ENCODE assay signal across 10 mouse cellular contexts in the genomic region with DNA sequence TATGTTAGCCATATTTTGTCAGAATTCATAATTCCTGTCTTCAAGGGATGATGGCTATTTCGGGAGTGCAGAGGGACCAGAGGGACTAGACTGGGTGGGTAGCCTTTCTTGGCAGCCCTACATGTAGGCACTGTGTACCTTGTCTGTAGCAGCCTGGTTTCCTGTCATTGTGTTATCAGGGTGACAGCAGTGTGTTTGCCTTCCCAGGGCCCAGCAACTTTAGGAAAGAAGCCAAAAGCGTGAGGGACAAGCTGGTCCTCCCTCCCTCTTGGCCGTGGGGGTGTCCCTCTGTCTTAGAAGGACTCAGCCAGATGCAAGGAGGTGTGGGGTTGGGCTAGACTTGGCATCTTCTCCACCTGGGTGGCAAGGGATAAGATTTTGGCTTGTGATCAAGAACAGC.
A peak's percentile ranks its signal among the peaks of the same experiment; 100 is the strongest.
DNase-seq lines count a peak whose midpoint lies in the region; ATAC-seq lines count a peak whose summit lies in the region.
"Had no signal": no experiment of that assay in that cellular context is flagged by ENCODE, and none has a peak within 500 bp of the region (broad histone marks: within the 10 kb centered on the region; RNA-seq: fewer than 3 reads in every experiment).

No protein-coding gene starts in this region.

- H3K27ac ChIP-seq in heart, embryonic 14.5 days (replicated peaks in 1 of 2; ENCODE audit: control insufficient read depth in 1 of 2, insufficient read depth in 1 of 2, low read depth in 2 of 2, low read length in 2 of 2) = peak overlapping the region; percentile 31 to 64; a peak in 3 of 4 replicates
- H3K27ac ChIP-seq in kidney, embryonic 16.5 days (ENCODE audit: low read length) = peak overlapping the region; percentile 60; the same call in 1 of the 2 replicates
- H3K27ac ChIP-seq: embryonic facial prominence, embryonic 13.5 days; macrophage had no signal

- no peak overlapping the region for H3K4me2 ChIP-seq in heart, embryonic 14.5 days (ENCODE audit: low read length)
- no peak overlapping the region for H3K4me2 ChIP-seq in kidney, embryonic 16.5 days (replicated peaks; ENCODE audit: low read depth, low read length)
- H3K4me2 ChIP-seq: embryonic facial prominence, embryonic 13.5 days had no signal

- H3K9ac ChIP-seq in heart, embryonic 14.5 days (ENCODE audit: low read length) = no peak overlapping the region
- no peak overlapping the region for H3K9ac ChIP-seq in kidney, embryonic 16.5 days (replicated peaks; ENCODE audit: low read length)
- H3K9ac ChIP-seq: embryonic facial prominence, embryonic 13.5 days had no signal

- H3K27me3 ChIP-seq in heart, embryonic 14.5 days (ENCODE audit: control insufficient read depth, insufficient read depth, low read length) = no peaks in the 10 kb centered on the region
- H3K27me3 ChIP-seq in kidney, embryonic 16.5 days (ENCODE audit: insufficient read depth, low read length) = no peaks in the 10 kb centered on the region
- H3K27me3 ChIP-seq: embryonic facial prominence, embryonic 13.5 days had no signal

- no peak overlapping the region for H3K4me3 ChIP-seq in heart, embryonic 14.5 days (ENCODE audit: control insufficient read depth in 1 of 2, insufficient read depth in 1 of 2, low read depth in 1 of 2, low read length in 2 of 2)
- no peak overlapping the region for H3K4me3 ChIP-seq in kidney, embryonic 16.5 days (ENCODE audit: low read length)
- H3K4me3 ChIP-seq: embryonic facial prominence, embryonic 13.5 days had no signal

- H3K4me1 ChIP-seq in heart, embryonic 14.5 days (ENCODE audit: control insufficient read depth in 2 of 2, insufficient read depth in 2 of 2, low read length in 2 of 2) = peaks cover 17 to 39% of the 10 kb centered on the region in 2 experiments
- peaks cover 26% of the 10 kb centered on the region for H3K4me1 ChIP-seq in kidney, embryonic 16.5 days (ENCODE audit: insufficient read depth, low read length)

- intact Hi-C loops in left cerebral cortex, postnatal 4 days (cut with DNase I) = loop anchor here (5.0 kb wide), 1 partner anchor 410 kb away; no protein-coding TSS in a partner anchor

- DNase-seq in left cerebral cortex, postnatal 4 days = peak; percentile 40
- no peak for DNase-seq in left cerebral cortex, adult 18-20 months (ENCODE audit: low spot score in 2 of 2)
- peak; percentile 40 for DNase-seq in skeletal muscle tissue, adult 2 months (ENCODE audit: low read depth, low spot score)
- DNase-seq in layer of hippocampus, adult 8-10 months (ENCODE audit: low spot score in 2 of 2) = no peak
- DNase-seq in right cerebral cortex, adult 18-20 months = no peak
- DNase-seq: spleen, adult 18-20 months had no signal

- H3K36me3 ChIP-seq in heart, embryonic 14.5 days (ENCODE audit: control insufficient read depth, insufficient read depth, low read length) = peaks cover 11% of the 10 kb centered on the region
- H3K36me3 ChIP-seq in kidney, embryonic 16.5 days (ENCODE audit: insufficient read depth, low read length) = peaks cover 21% of the 10 kb centered on the region

- H3K9me3 ChIP-seq in heart, embryonic 14.5 days (ENCODE audit: control insufficient read depth, low read length) = peaks cover 6% of the 10 kb centered on the region
- peaks cover 8% of the 10 kb centered on the region for H3K9me3 ChIP-seq in kidney, embryonic 16.5 days (ENCODE audit: low read length)

- 52% methylated on average over 3 of the region's 3 CpGs for WGBS in heart, embryonic 14.5 days
- WGBS in kidney, embryonic 16.5 days = 73% methylated on average over 3 of the region's 3 CpGs

- 0 out of 2 replicates have a peak, but pooled peaks have one; percentile 33 for ATAC-seq in heart, embryonic 14.5 days (ENCODE audit: insufficient number of reproducible peaks, insufficient read depth, low FRiP score, low read depth)
- no peak for ATAC-seq in kidney, embryonic 16.5 days (ENCODE audit: low FRiP score, low TSS enrichment)

Comparison
In these comparisons a context has a peak if more than half of its experiments do, and no peak if none do; other contexts are left out.
1. DNase-seq: peak in left cerebral cortex, postnatal 4 days (single experiment) and skeletal muscle tissue, adult 2 months (single experiment); none in left cerebral cortex, adult 18-20 months (0 of 2), layer of hippocampus, adult 8-10 months (0 of 2) and right cerebral cortex, adult 18-20 months (single experiment).